Mouse (Mus musculus) limb, embryonic 15.5 days (tissue): Measurements from ENCODE around the gene Ece2. TPM values are rescaled to one million over a fixed set of nuclear protein-coding genes. Genes with fewer than 3 reads are reported as not detected.

Source experiments
- ATAC-seq: fragments of 200-750 bp; cut with Nextera tagmentation; 2 replicates; pipeline ENCODE4 v1.8.0; 2017; ENCODE audit warnings: low read depth, moderate TSS enrichment; ENCODE audit not compliant: insufficient number of reproducible peaks, low FRiP score, low TSS enrichment
- H3K27ac ChIP-seq: fragments of 300-500 bp; sonication (generic); 2 replicates; pipeline ENCODE4 v1.5.1; 2015; ENCODE audit warnings: moderate library complexity, mild to moderate bottlenecking, inconsistent platforms
- H3K27me3 ChIP-seq: fragments of 300-500 bp; sonication (generic); 2 replicates; pipeline ENCODE4 v1.6.1; 2015; ENCODE audit warnings: inconsistent platforms
- H3K36me3 ChIP-seq: fragments of 300-500 bp; sonication (generic); 2 replicates; pipeline ENCODE4 v1.6.1; 2015; ENCODE audit warnings: inconsistent platforms
- H3K4me1 ChIP-seq: fragments of 300-500 bp; sonication (generic); 2 replicates; pipeline ENCODE4 v1.6.1; 2015; ENCODE audit warnings: inconsistent platforms
- H3K4me2 ChIP-seq: fragments of 300-500 bp; sonication (generic); 2 replicates; pipeline ENCODE4 v1.6.1; 2015; ENCODE audit warnings: mild to moderate bottlenecking, inconsistent platforms
- H3K4me3 ChIP-seq: fragments of 300-500 bp; sonication (generic); 2 replicates; pipeline ENCODE4 v1.5.1; 2015; ENCODE audit warnings: mild to moderate bottlenecking, inconsistent platforms
- H3K9ac ChIP-seq: fragments of 300-500 bp; sonication (generic); 2 replicates; pipeline ENCODE4 v1.6.1; 2015; ENCODE audit warnings: inconsistent platforms
- H3K9me3 ChIP-seq: fragments of 300-500 bp; sonication (generic); 2 replicates; pipeline ENCODE4 v1.6.1; 2016; ENCODE audit warnings: inconsistent platforms
- WGBS: fragments of 180-500 bp; shearing (Covaris S2); methylation state at CpG from one replicate; pipeline ENCODE4 v1.1.7; 2015; 5-methylcytosine and 5-hydroxymethylcytosine counted together
- polyA plus RNA-seq: library from polyadenylated mRNA; unstranded; fragments of >200 nt; fragmentation: Nextera tagmentation; extraction: Ambion mirVana; gene quantifications from 2 replicates; pipeline ENCODE4 v1.2.1, GENCODE M21; 2015

Ece2 gene
- polyA plus RNA-seq, 1 experiment from 2014 or later = 5.3 TPM

DNA sequence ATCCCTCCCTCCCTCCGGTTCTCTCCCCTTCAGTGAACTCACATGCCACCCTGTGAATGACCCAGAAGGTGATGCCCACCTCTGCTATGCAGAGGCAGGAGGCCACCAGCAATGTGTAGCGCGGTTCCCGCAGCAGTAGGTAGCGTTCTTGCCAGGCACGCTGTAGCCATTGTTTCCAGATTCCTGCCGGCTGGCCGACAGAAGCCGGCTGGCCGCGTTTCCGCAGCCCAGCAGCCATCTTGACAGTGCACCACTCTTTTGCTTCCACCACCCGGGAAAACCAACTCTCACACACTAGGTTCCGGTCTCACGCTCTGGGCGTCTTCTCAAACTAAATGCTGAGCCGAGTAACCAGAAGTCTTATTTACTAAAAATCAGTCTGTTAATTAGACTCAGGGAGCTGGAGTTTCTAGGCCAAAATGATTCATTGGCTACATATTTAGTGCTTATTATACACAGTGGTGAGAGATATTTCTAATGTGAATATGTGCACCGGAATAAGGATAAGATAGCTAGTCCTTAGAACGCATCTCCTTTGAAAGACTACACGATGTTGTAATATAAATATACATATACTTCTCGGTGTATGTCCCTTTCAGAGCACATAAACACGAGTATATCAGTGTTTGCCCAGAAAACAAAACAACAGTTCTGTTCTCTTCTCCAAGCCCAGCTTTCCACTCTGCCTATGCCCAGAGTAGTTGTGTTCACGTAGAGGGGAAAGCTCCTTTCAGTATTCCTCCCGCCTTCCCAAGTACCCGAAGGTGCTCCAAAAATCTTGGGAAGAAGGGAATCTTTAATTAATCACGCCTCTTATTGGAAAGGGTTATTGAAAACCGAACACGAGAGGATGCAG, 18.9 kb upstream of the Ece2 start:
- peaks cover 9% of the 10 kb centered on the region for H3K4me1 ChIP-seq
- H3K27me3 ChIP-seq = no peaks in the 10 kb centered on the region
- H3K4me2 ChIP-seq = peak overlapping the region; percentile 91
- under 1% methylated on average over 28 of the region's 28 CpGs for WGBS
- H3K4me3 ChIP-seq = peak overlapping the region; percentile 58
- no peaks in the 10 kb centered on the region for H3K9me3 ChIP-seq
- no peak; the same call in 1 of the 2 replicates for ATAC-seq
- peak overlapping the region; percentile 61 for H3K9ac ChIP-seq
- peaks cover 26% of the 10 kb centered on the region for H3K36me3 ChIP-seq
- H3K27ac ChIP-seq = peak overlapping the region; percentile 85

DNA sequence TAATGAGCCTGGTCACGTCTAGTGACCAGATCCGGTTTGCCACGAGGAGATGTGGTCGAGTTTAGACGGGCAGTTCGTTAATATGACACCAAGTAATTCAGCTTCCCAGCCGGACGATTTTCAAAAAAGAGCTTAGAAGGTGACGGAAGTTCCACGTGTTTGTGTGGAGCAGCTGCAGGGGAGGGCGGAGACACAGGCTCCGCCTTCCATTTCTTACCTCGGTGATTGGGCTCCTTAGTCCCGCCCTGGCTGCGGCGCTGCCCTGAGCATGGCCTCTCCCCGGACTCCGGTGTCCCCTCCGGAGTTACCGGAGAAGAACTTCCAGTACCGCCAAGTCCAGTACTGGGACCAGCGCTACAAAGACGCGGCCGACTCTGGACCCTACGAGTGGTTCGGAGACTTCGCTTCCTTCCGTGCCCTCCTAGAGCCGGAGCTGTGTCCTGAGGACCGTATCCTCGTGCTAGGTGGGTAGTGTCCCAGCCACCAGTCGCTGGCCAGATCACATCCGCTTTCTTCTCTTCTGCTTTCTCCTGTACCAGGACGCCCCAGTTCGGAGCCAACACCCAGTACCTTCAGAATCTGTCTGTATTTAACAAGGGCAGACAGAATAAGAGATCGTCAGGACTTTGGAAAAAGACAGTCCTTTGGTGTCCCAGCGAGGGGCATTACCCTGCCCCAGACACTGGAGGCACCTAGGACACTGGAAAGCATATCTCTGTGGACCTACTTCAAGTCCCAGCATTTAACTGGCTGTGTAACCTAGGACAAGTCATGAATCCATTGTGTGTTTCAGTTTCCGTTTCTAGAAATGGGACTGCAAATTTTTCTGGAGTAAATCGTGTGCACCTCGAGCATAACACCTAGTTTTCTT, 18.0 kb upstream of the Ece2 start, which contains the start of the genes Eef1akmt4, Gm49333 and Alg3:
Eef1akmt4 (plus strand) TSS at position 237 of the 871 bp plus-strand sequence.
Gm49333 (plus strand) TSS at position 254 of the 871 bp plus-strand sequence.
Alg3 (minus strand) TSS at position 379 of the 871 bp plus-strand sequence.
- no peaks in the 10 kb centered on the region for H3K9me3 ChIP-seq
- H3K4me2 ChIP-seq = peak within 1 kb of the TSS; percentile 91
- H3K27ac ChIP-seq = peak within 1 kb of the TSS; percentile 85
- H3K4me1 ChIP-seq = peaks cover 9% of the 10 kb centered on the region
- H3K4me3 ChIP-seq = peak within 1 kb of the TSS; percentile 58
- peaks cover 17% of the 10 kb centered on the region for H3K36me3 ChIP-seq
- peak within 1 kb of the TSS; percentile 61 for H3K9ac ChIP-seq
- ATAC-seq = peak; percentile 94
- no peaks in the 10 kb centered on the region for H3K27me3 ChIP-seq
- WGBS = 2% methylated on average over 41 of the region's 41 CpGs

DNA sequence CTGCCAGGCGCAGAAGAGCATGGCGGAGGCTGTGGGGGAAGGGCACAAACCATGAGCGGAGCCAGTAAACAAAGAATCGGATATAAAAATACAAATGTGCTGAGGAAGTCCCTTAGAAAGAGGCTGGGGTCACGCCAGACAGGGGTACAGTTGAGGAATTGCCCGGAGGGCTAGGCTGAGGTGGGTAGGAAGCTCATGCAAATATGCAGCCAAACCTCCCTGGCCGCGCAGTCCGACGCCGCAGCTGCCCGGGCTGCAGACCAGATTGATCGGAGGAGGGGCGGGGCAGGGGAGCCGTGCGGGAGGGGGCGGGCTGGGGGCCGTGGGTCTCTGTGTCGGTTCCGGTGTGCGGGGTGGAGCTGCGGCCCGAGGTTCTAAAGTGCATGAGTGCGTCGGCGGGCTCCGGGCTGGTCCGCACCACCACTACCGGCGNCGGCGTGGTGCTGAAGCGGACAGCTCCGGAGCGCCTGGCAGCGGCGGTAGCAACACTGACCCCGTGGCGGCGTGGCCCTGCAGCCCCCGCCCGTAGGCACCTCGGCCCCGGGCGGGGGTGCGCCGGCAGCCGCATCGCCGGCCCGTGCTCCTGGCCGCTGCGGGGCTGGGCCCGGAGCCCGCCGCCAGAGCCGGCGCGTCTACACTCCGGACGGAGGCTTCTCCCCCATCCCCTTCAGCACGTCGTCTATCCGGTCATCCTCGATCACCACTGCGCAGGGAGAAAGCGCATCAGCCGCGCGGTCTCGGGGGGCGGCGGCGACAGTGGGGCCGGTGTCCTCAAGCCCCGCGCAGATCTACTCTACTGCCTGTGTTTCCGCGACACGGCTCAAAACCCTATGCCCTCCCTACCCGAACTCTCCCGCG, 9.9 kb upstream of the Ece2 start:
- 3% methylated on average over 74 of the region's 83 CpGs for WGBS
- H3K4me1 ChIP-seq = peaks cover 35% of the 10 kb centered on the region
- no peak overlapping the region for H3K9ac ChIP-seq
- peaks cover 7% of the 10 kb centered on the region for H3K36me3 ChIP-seq
- no peak; the same call in 1 of the 2 replicates for ATAC-seq
- no peaks in the 10 kb centered on the region for H3K9me3 ChIP-seq
- H3K4me3 ChIP-seq = peak overlapping the region; percentile 69
- H3K4me2 ChIP-seq = peak overlapping the region; percentile 100
- no peak overlapping the region for H3K27ac ChIP-seq
- peaks cover 50% of the 10 kb centered on the region for H3K27me3 ChIP-seq

DNA sequence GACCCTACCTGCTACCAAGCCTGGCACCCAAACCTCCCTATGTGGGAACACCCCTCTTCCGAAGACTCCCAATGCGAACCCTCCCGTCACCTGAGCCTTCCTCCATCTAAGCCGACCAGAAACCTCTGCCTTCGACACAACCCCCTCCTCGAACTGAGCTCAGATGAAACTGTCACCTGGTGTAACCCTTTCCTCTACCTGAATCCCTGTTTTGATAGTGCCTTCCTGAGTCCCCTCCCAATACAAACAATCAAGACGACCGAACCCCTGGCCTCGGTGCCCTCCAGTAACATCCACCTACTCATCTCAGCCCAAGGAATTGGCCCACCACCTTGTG, 9.3 kb upstream of the Ece2 start:
- Histone ChIP-seq H3K4me2 (peak overlapping the region; percentile 100), H3K9me3 (no peaks in the 10 kb centered on the region), H3K4me3 (peak overlapping the region; percentile 69), H3K9ac (no peak overlapping the region), H3K27ac (no peak overlapping the region), H3K4me1 (peaks cover 35% of the 10 kb centered on the region), H3K36me3 (peaks cover 7% of the 10 kb centered on the region), H3K27me3 (peaks cover 50% of the 10 kb centered on the region)
- ATAC-seq = no peak
- under 1% methylated on average over 9 of the region's 9 CpGs for WGBS

DNA sequence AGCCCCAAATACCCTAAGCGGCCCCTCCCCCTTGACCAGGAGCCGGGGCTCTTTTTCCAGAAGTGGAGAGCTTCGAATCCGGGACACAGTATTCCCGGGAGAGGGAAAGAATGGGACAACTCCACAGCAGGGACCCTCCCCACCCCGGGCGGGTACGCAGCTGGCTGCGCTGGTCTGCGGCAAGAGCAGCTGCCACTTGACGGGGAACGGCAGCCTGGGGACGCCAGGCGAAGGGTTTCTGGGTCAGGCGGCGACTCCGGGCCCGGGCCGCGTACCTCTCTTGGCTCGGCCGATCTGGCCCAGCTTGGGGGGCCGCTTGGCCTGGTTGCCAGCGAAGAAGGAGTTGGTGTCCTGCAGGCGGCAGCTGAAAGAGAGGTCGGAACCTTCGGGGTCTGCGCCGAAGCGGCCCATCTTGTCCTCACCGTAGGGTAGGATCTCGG, 8.9 kb upstream of the Ece2 start:
- peaks cover 7% of the 10 kb centered on the region for H3K36me3 ChIP-seq
- ATAC-seq = no peak; the same call in 1 of the 2 replicates
- peaks cover 50% of the 10 kb centered on the region for H3K27me3 ChIP-seq
- peak overlapping the region; percentile 100 for H3K4me2 ChIP-seq
- WGBS = 0% methylated on average over 32 of the region's 32 CpGs
- H3K4me3 ChIP-seq = peak overlapping the region; percentile 69
- no peak overlapping the region for H3K27ac ChIP-seq
- H3K9ac ChIP-seq = peak overlapping the region; percentile 54
- H3K4me1 ChIP-seq = peaks cover 35% of the 10 kb centered on the region
- H3K9me3 ChIP-seq = no peaks in the 10 kb centered on the region

DNA sequence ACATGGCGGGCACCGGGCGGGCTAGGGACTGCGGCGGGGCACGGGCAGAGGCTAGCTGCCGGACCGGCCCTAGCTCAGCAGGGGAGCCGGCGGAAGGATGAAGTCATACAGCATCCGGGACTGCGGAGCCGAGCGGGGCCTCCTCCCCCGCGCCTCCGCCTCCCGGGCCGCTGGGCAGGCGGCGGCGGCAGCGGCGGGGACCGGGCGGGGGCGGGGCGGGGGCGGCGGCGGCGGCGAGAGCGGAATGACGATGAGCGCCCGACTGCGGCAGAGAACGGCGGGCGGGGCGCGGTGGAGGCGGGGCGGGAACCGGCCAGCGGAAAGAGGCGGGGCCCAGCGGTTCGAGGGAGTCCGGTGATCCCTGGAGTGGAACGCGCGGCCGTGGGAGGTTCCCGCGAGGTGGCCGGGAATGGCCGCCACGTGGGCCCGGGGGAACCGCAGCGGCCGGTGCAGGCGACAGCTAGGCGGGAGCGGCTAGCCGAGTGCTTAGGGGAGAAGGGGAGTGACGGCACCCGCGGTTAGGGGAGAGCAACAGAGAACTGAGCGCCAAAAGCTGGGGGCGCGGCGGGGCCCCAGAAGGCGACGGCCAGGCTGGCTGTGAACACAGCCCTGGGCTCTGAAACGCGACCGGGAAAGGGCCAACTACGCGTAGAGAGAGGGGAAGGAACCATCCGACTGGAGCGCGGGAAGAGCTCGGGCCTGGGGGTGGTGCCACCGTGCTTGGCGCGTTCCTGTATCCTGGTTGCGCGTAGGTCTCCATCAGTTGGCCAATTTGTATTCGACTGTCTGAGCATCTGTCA, 8.2 kb upstream of the Ece2 start, which contains the start of gene Camk2n2:
Camk2n2 (minus strand) TSS at position 97 of the 800 bp plus-strand sequence.
- peak within 1 kb of the TSS; percentile 59; the same call in 1 of the 2 replicates for H3K27ac ChIP-seq
- H3K36me3 ChIP-seq = peaks cover 7% of the 10 kb centered on the region
- peak within 1 kb of the TSS; percentile 54 for H3K9ac ChIP-seq
- peak within 1 kb of the TSS; percentile 69 for H3K4me3 ChIP-seq
- no peaks in the 10 kb centered on the region for H3K9me3 ChIP-seq
- H3K4me2 ChIP-seq = peak within 1 kb of the TSS; percentile 100
- under 1% methylated on average over 71 of the region's 92 CpGs for WGBS
- peaks cover 35% of the 10 kb centered on the region for H3K4me1 ChIP-seq
- H3K27me3 ChIP-seq = peaks cover 50% of the 10 kb centered on the region
- peak; percentile 45; the same call in 1 of the 2 replicates for ATAC-seq

DNA sequence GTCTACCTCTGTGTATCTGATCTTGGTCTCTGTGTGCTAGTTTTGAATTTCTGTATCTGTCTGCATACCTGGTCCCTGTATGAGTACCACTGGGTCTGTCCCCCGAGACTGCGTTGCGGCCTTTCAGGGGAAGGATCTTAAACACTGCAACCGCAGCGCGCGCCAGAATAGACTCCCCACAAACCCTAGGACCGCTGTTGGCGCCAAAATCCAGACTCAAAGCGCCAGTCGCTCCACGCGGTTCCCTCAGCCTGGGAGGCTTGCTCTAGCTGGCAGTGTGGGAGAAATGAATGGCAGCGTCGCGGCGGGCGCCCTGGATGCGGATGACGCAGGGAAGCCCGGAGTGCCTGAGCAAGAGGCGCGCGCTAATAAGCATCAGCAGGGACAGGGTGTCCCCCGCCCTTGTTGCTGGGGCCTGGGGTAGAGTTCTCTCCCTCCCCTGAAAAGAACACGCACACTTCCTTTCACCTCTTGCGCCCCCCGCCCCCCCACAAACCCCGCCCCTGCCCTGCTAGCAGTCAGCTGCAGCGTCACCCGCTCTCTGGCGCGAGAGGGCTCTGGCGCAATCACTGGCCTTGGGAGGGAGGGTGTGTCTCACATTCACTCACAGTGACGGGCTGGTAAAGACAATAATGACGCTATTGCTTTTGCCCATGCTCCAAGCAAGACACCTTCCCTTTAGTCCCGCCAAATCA, 7.5 kb upstream of the Ece2 start:
- Histone ChIP-seq H3K4me2 (peak overlapping the region; percentile 100), H3K4me3 (peak overlapping the region; percentile 69), H3K4me1 (peaks cover 35% of the 10 kb centered on the region), H3K9me3 (no peaks in the 10 kb centered on the region), H3K27me3 (peaks cover 50% of the 10 kb centered on the region), H3K9ac (peak overlapping the region; percentile 54; the same call in 1 of the 2 replicates), H3K27ac (peak overlapping the region; percentile 48; the same call in 1 of the 2 replicates), H3K36me3 (peaks cover 7% of the 10 kb centered on the region)
- ATAC-seq = no peak
- WGBS = under 1% methylated on average over 37 of the region's 37 CpGs

DNA sequence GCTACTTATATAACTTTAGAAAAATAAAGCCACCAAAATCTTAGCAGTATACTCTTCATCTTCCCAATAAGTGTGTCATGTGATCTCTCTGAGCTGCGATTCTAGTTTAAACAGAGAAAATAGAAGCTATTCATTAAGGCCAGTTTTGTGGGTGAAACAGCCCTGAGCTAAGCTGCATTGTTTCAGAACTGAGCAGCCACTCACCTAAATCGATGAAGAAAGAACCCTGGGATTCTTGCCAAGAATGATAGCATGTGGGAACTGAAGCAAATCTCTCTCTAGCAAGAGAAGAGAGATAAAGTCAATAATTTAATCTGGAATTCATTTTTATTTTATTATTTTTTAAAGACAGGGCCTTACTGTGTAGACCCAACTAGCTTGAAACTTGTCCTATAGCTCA, 6.4 kb upstream of the Ece2 start:
- peaks cover 42% of the 10 kb centered on the region for H3K27me3 ChIP-seq
- no peak for ATAC-seq
- peaks cover 35% of the 10 kb centered on the region for H3K4me1 ChIP-seq
- no peaks in the 10 kb centered on the region for H3K9me3 ChIP-seq
- no peak overlapping the region for H3K27ac ChIP-seq
- H3K4me2 ChIP-seq = no peak overlapping the region
- H3K9ac ChIP-seq = no peak overlapping the region
- no peak overlapping the region for H3K4me3 ChIP-seq
- H3K36me3 ChIP-seq = 0 out of 2 replicates have a peak, but pooled peaks cover 3% of the 10 kb centered on the region
- WGBS = 71% methylated on average over 2 of the region's 2 CpGs

DNA sequence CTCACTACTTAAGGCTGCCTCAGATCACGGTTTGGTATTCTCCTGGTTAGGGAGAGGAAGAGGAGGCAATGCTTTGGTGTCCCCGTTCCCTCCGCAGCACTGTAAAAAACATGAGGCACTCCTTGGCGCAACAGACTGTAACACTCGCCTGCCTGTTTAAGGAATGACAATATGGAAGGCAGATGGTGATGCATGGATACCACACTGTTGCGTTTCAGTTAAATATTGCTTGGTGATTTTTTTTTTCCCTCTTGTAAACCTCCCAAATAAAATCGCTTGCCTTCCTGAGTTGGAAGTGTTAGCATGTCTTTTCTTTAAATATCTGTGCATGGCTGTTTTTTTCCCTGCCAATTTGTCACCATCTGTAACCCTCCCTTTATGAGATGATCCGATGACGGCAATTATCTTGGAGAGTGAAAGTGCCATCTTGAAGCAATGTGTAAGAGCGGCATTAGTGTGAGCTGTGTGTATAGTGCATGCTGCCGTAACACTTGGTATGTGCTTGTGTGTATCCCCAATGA, 697 bp upstream of the Ece2 start:
- Histone ChIP-seq H3K9ac (no peak overlapping the region), H3K4me3 (peak overlapping the region; percentile 56; the same call in 1 of the 2 replicates), H3K4me2 (peak overlapping the region; percentile 95; the same call in 1 of the 2 replicates), H3K27ac (no peak overlapping the region), H3K9me3 (no peaks in the 10 kb centered on the region), H3K27me3 (peaks cover 18% of the 10 kb centered on the region; the same call in 1 of the 2 replicates), H3K36me3 (peaks cover 2% of the 10 kb centered on the region; the same call in 1 of the 2 replicates), H3K4me1 (peaks cover 14% of the 10 kb centered on the region)
- no peak for ATAC-seq
- WGBS = 31% methylated on average over 11 of the region's 11 CpGs
